Mouse (Mus musculus): ENCODE data around the gene Adamtsl5. TPM values are rescaled to one million over a fixed set of nuclear protein-coding genes. Genes with fewer than 3 reads are reported as not detected.

The Adamtsl5 gene
- polyA plus RNA-seq (2014; fragmentation: Nextera tagmentation; extraction: Ambion mirVana): 1.6 and 2.6 TPM in 2 replicates

DNA sequence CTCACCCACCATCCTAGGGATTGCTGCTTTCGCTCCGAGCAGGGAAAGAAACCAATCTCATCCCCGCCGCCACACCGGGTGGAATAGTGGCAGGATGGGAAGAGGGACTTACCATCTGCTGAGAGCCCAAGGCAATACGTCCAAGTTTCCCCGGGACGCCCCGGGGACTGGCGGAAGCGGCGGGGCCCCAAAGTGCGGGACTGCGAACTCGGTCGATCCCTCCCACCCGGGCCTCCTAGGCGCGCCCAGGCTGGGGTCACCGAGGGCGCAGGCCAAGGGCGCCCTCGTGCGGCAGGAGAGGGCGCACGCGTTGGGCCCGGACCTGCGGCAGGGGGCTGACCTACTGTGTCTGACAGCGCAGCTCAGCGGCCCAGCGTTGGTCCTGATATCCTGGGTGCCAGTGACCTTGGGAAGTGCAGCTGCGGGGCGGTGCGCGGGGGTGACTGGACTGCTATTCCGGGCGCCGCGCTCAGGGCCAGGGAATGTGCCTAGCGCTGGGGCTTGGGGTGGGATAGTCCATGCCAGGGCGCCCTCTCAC is at the start of gene Adamtsl5:
Gene Adamtsl5 (minus strand): TSS at position 169 of the 538 bp plus-strand sequence.
- peaks cover 89% of the 10 kb centered on the region for H3K27me3 ChIP-seq (replicated peaks; ENCODE audit: control insufficient read depth, insufficient read depth, low read length)
- ATAC-seq (replicated peaks; ENCODE audit: low FRiP score): peak; percentile 48

DNA sequence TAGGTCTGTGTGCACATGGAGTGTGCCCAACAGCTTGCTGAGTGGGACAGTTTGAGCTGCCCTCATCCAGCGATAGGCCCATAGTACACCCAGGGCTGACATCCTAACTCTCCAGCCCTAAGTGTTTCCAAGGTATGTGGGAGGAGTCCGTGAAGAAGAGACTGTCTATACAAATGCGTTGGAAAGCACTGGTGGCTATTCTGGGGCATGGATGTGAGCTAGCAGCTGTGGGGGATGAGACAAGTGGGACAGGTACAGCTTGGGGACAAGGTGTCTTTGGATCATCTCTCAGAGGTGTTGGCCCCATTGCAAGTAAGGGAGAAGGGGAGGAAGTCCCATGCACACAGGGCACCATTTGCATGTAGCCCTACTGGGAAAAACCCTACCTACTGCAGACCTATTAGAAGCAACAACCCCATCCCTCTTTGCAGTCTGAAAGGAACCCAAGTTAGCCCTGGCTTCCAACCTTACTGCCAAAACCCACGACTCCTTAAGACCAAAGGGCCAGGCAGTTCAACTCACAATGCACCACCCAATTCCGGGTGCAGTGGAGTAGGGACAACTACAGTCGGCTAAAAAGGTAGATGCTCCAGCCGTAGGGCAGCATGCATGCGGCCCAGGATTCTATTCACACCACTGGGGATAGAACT is 49.4 kb upstream of the Adamtsl5 start:
- no peak for DNase-seq (ENCODE audit: low spot score)
- H3K27ac ChIP-seq (ENCODE audit: low read depth, low read length): peak overlapping the region; percentile 99
- ATAC-seq (replicated peaks; ENCODE audit: low FRiP score): no peak
- peak overlapping the region; percentile 81 for H3K9ac ChIP-seq (ENCODE audit: low read depth, low read length)
- H3K27me3 ChIP-seq (replicated peaks; ENCODE audit: control insufficient read depth, insufficient read depth, low read length): no peaks in the 10 kb centered on the region
- H3K36me3 ChIP-seq (ENCODE audit: control insufficient read depth, insufficient read depth, low read length): peaks cover 35% of the 10 kb centered on the region
- peak overlapping the region; percentile 97 for H3K4me2 ChIP-seq
- no peaks in the 10 kb centered on the region for H3K9me3 ChIP-seq (ENCODE audit: control insufficient read depth, low read length)
- peak overlapping the region; percentile 77 for H3K4me3 ChIP-seq (ENCODE audit: low read depth, low read length)
- 52% methylated on average over 8 of the region's 8 CpGs for WGBS
- H3K4me1 ChIP-seq (replicated peaks; ENCODE audit: control insufficient read depth, insufficient read depth, low read length): peaks cover 29% of the 10 kb centered on the region

More for the DNA sequence above, at the start of gene Adamtsl5:
- H3K36me3 ChIP-seq (ENCODE audit: control insufficient read depth, insufficient read depth, low read length): no peaks in the 10 kb centered on the region
- H3K4me1 ChIP-seq (replicated peaks; ENCODE audit: control insufficient read depth, insufficient read depth, low read length): peaks cover 51% of the 10 kb centered on the region
- peak within 1 kb of the TSS; percentile 49 for H3K4me3 ChIP-seq (ENCODE audit: low read depth, low read length)
- WGBS: 1% methylated on average over 42 of the region's 42 CpGs
- DNase-seq (ENCODE audit: low spot score): peak; percentile 81
- H3K9me3 ChIP-seq (ENCODE audit: control insufficient read depth, low read length): no peaks in the 10 kb centered on the region
- H3K4me2 ChIP-seq: peak within 1 kb of the TSS; percentile 85
- H3K27ac ChIP-seq (ENCODE audit: low read depth, low read length): no peak within 1 kb of the TSS
- H3K9ac ChIP-seq (ENCODE audit: low read depth, low read length): peak within 1 kb of the TSS; percentile 44; the same call in 1 of the 2 replicates

DNA sequence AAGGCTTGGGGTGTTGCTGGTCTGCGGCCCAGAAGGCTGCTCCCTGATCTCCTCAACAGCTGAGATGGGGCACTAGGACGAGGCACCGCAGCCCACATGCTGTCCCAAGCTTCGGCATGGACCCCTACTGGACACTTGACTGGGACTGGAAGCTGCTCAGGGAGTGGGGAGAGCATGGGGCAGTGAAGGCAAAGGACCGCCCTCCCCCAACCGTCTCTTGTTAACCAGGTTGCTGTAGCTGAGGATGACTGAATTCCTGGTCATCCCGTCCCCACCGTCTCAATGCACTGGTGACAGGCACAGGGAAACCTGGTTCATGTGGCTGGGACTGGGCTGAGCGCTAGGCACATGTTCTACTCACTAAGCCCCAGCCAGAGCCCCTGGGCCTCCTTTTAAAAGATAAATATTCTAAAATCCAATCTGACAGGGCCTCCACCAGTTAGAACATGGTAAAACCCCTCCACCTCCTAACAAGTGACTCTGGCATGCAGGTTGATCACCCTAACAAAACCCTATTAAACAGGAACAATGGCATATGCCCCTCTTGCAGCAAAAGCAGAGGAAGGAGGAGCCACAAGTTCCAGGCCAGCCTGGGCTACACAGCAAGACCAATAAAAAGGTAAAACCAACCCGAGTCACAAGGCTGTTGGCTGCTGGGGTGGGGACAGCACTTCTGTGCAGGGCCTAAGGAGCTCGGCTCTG is 48.8 kb upstream of the Adamtsl5 start:
- H3K4me3 ChIP-seq (ENCODE audit: low read depth, low read length): peak overlapping the region; percentile 77
- no peak for DNase-seq (ENCODE audit: low spot score)
- peaks cover 29% of the 10 kb centered on the region for H3K4me1 ChIP-seq (replicated peaks; ENCODE audit: control insufficient read depth, insufficient read depth, low read length)
- H3K9ac ChIP-seq (ENCODE audit: low read depth, low read length): peak overlapping the region; percentile 81
- no peaks in the 10 kb centered on the region for H3K27me3 ChIP-seq (replicated peaks; ENCODE audit: control insufficient read depth, insufficient read depth, low read length)
- peak overlapping the region; percentile 97 for H3K4me2 ChIP-seq
- 88% methylated on average over 11 of the region's 11 CpGs for WGBS
- ATAC-seq (replicated peaks; ENCODE audit: low FRiP score): no peak
- H3K27ac ChIP-seq (ENCODE audit: low read depth, low read length): peak overlapping the region; percentile 99
- H3K9me3 ChIP-seq (ENCODE audit: control insufficient read depth, low read length): no peaks in the 10 kb centered on the region
- H3K36me3 ChIP-seq (ENCODE audit: control insufficient read depth, insufficient read depth, low read length): peaks cover 37% of the 10 kb centered on the region

GRCm38 (mm10) chr10:80395025-80395627 is 46.9 kb upstream of the Adamtsl5 start:
- Histone ChIP-seq H3K4me1 (replicated peaks; ENCODE audit: control insufficient read depth, insufficient read depth, low read length) (peaks cover 18% of the 10 kb centered on the region), H3K27me3 (replicated peaks; ENCODE audit: control insufficient read depth, insufficient read depth, low read length) (no peaks in the 10 kb centered on the region), H3K4me3 (ENCODE audit: low read depth, low read length) (no peak overlapping the region), H3K27ac (ENCODE audit: low read depth, low read length) (no peak overlapping the region), H3K9ac (ENCODE audit: low read depth, low read length) (no peak overlapping the region), H3K9me3 (ENCODE audit: control insufficient read depth, low read length) (no peaks in the 10 kb centered on the region), H3K36me3 (ENCODE audit: control insufficient read depth, insufficient read depth, low read length) (peaks cover 51% of the 10 kb centered on the region), H3K4me2 (no peak overlapping the region)
- no peak for ATAC-seq (replicated peaks; ENCODE audit: low FRiP score)
- DNase-seq (ENCODE audit: low spot score): no peak
- WGBS: 93% methylated on average over 35 of the region's 35 CpGs

DNA sequence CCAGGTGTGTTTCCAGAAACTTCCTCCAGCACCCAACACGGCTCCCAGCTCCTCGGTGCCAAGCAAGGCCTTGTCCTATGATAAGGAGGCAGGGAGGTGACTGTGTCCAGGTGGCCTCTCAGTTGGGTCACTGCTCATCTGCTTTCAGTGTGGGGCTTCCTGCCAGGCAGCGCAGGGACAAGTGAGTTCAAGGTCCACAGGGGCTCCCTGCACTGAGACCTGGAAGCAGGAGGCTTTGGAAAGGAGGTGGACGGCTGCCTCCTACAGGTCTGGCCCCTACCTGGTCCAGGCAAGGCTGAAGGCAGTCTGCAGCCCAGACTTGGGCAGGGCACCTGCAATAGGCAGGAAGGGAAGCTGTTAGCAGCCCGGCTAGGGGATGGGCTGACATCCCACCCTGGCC is 44.5 kb upstream of the Adamtsl5 start:
- ATAC-seq (replicated peaks; ENCODE audit: low FRiP score) (no peak), DNase-seq (ENCODE audit: low spot score) (no peak)
- Histone ChIP-seq H3K27me3 (replicated peaks; ENCODE audit: control insufficient read depth, insufficient read depth, low read length) (no peaks in the 10 kb centered on the region), H3K36me3 (ENCODE audit: control insufficient read depth, insufficient read depth, low read length) (peaks cover 51% of the 10 kb centered on the region), H3K27ac (ENCODE audit: low read depth, low read length) (no peak overlapping the region), H3K9ac (ENCODE audit: low read depth, low read length) (no peak overlapping the region), H3K4me3 (ENCODE audit: low read depth, low read length) (no peak overlapping the region), H3K4me2 (no peak overlapping the region), H3K4me1 (replicated peaks; ENCODE audit: control insufficient read depth, insufficient read depth, low read length) (peaks cover 22% of the 10 kb centered on the region), H3K9me3 (ENCODE audit: control insufficient read depth, low read length) (no peaks in the 10 kb centered on the region)
- WGBS: 92% methylated on average over 5 of the region's 5 CpGs

- H3K27me3 ChIP-seq (replicated peaks; ENCODE audit: control insufficient read depth, insufficient read depth, low read length): no peaks in the 10 kb centered on the region
- peaks cover 23% of the 10 kb centered on the region for H3K4me1 ChIP-seq (replicated peaks; ENCODE audit: control insufficient read depth, insufficient read depth, low read length)
- DNase-seq (ENCODE audit: low spot score): no peak
- no peak for ATAC-seq (replicated peaks; ENCODE audit: low FRiP score)
- no peak overlapping the region for H3K27ac ChIP-seq (ENCODE audit: low read depth, low read length)
- H3K9ac ChIP-seq (ENCODE audit: low read depth, low read length): no peak overlapping the region
- no peak overlapping the region for H3K4me2 ChIP-seq
- H3K4me3 ChIP-seq (ENCODE audit: low read depth, low read length): no peak overlapping the region
- no peaks in the 10 kb centered on the region for H3K9me3 ChIP-seq (ENCODE audit: control insufficient read depth, low read length)
- H3K36me3 ChIP-seq (ENCODE audit: control insufficient read depth, insufficient read depth, low read length): peaks cover 50% of the 10 kb centered on the region
- 87% methylated on average over 9 of the region's 9 CpGs for WGBS
Measured at GRCm38 (mm10) chr10:80390697-80391096, 42.5 kb upstream of the Adamtsl5 start.

- H3K9me3 ChIP-seq (ENCODE audit: control insufficient read depth, low read length): no peaks in the 10 kb centered on the region
- H3K4me2 ChIP-seq: no peak overlapping the region
- peaks cover 38% of the 10 kb centered on the region for H3K4me1 ChIP-seq (replicated peaks; ENCODE audit: control insufficient read depth, insufficient read depth, low read length)
- H3K9ac ChIP-seq (ENCODE audit: low read depth, low read length): no peak overlapping the region
- H3K27me3 ChIP-seq (replicated peaks; ENCODE audit: control insufficient read depth, insufficient read depth, low read length): no peaks in the 10 kb centered on the region
- peaks cover 36% of the 10 kb centered on the region for H3K36me3 ChIP-seq (ENCODE audit: control insufficient read depth, insufficient read depth, low read length)
- no peak for DNase-seq (ENCODE audit: low spot score)
- ATAC-seq (replicated peaks; ENCODE audit: low FRiP score): no peak
- H3K4me3 ChIP-seq (ENCODE audit: low read depth, low read length): no peak overlapping the region
- H3K27ac ChIP-seq (ENCODE audit: low read depth, low read length): peak overlapping the region; percentile 23
- WGBS: 67% methylated on average over 4 of the region's 4 CpGs
Measured at GRCm38 (mm10) chr10:80389185-80389708, 41.0 kb upstream of the Adamtsl5 start.

GRCm38 (mm10) chr10:80388731-80389130 is 40.5 kb upstream of the Adamtsl5 start:
- WGBS: 20% methylated on average over 2 of the region's 2 CpGs
- ATAC-seq (replicated peaks; ENCODE audit: low FRiP score) (no peak), DNase-seq (ENCODE audit: low spot score) (no peak)
- no peaks in the 10 kb centered on the region for H3K9me3 ChIP-seq (ENCODE audit: control insufficient read depth, low read length)
- no peaks in the 10 kb centered on the region for H3K27me3 ChIP-seq (replicated peaks; ENCODE audit: control insufficient read depth, insufficient read depth, low read length)
- no peak overlapping the region for H3K4me3 ChIP-seq (ENCODE audit: low read depth, low read length)
- H3K27ac ChIP-seq (ENCODE audit: low read depth, low read length): peak overlapping the region; percentile 23; the same call in 1 of the 2 replicates
- peak overlapping the region; percentile 95 for H3K4me2 ChIP-seq
- peak overlapping the region; percentile 86 for H3K9ac ChIP-seq (ENCODE audit: low read depth, low read length)
- peaks cover 43% of the 10 kb centered on the region for H3K4me1 ChIP-seq (replicated peaks; ENCODE audit: control insufficient read depth, insufficient read depth, low read length)
- peaks cover 31% of the 10 kb centered on the region for H3K36me3 ChIP-seq (ENCODE audit: control insufficient read depth, insufficient read depth, low read length)
